Mouse (Mus musculus): ENCODE measurements at regions not wholly inside any gene's neighbourhood (a gene's known extent, or its start where the extent isn't known, plus 50 kb on each side); places are given as distances from the start of the nearest gene placed in this dataset.

- Histone ChIP-seq H3K9me3 (ENCODE audit: control insufficient read depth, low read length) (no peaks in the 10 kb centered on the region), H3K4me2 (replicated peaks) (no peak overlapping the region), H3K36me3 (replicated peaks; ENCODE audit: control insufficient read depth, insufficient read depth) (no peaks in the 10 kb centered on the region), H3K27me3 (ENCODE audit: control insufficient read depth, insufficient read depth, low read length) (no peaks in the 10 kb centered on the region), H3K27ac (no peak overlapping the region), H3K9ac (no peak overlapping the region), H3K4me3 (replicated peaks; ENCODE audit: low read length) (no peak overlapping the region), H3K4me1 (replicated peaks; ENCODE audit: control insufficient read depth, insufficient read depth, low read length) (no peaks in the 10 kb centered on the region)
- DNase-seq (ENCODE audit: low spot score) (no peak), ATAC-seq (ENCODE audit: low FRiP score) (no peak)
- 74% methylated on average over 1 of the region's 1 CpGs for WGBS
These were observed 504.2 kb downstream of the Slc4a3 start for GRCm38 (mm10) chr1:76050264-76050663.

GRCm38 (mm10) chr1:76053378-76054171 is 507.5 kb downstream of the Slc4a3 start:
- no peak overlapping the region for H3K4me2 ChIP-seq (replicated peaks)
- no peak overlapping the region for H3K9ac ChIP-seq
- no peak overlapping the region for H3K27ac ChIP-seq
- no peak; the same call in 1 of the 2 replicates for ATAC-seq (ENCODE audit: low FRiP score)
- H3K36me3 ChIP-seq (replicated peaks; ENCODE audit: control insufficient read depth, insufficient read depth) = no peaks in the 10 kb centered on the region
- H3K9me3 ChIP-seq (ENCODE audit: control insufficient read depth, low read length) = no peaks in the 10 kb centered on the region
- H3K4me3 ChIP-seq (replicated peaks; ENCODE audit: low read length) = no peak overlapping the region
- no peaks in the 10 kb centered on the region for H3K4me1 ChIP-seq (replicated peaks; ENCODE audit: control insufficient read depth, insufficient read depth, low read length)
- H3K27me3 ChIP-seq (ENCODE audit: control insufficient read depth, insufficient read depth, low read length) = no peaks in the 10 kb centered on the region
- 35% methylated on average over 10 of the region's 10 CpGs for WGBS
- no peak for DNase-seq (ENCODE audit: low spot score)

DNA sequence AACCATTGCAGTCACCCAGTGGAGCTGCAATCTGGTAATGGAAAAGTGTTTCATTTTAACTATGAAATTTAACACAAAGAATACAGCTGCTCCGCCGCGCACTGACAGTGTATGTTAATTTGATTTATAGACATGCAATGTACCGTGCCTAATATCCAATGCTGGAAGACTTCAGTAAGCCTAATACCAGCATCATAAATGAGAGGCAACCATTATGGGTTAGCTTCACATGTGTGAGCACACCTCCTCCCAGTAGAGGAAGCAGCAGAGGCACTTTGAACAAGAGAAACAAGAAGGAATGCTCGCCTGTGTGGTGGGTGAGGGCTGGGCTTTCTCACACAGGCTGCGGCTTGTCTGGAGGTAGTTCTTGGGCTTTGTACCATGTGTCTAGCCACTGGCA is 519.7 kb downstream of the Slc4a3 start:
- Histone ChIP-seq H3K4me3 (replicated peaks; ENCODE audit: low read length) (no peak overlapping the region), H3K27ac (no peak overlapping the region), H3K4me1 (replicated peaks; ENCODE audit: control insufficient read depth, insufficient read depth, low read length) (no peaks in the 10 kb centered on the region), H3K9me3 (ENCODE audit: control insufficient read depth, low read length) (no peaks in the 10 kb centered on the region), H3K4me2 (replicated peaks) (no peak overlapping the region), H3K9ac (no peak overlapping the region), H3K27me3 (ENCODE audit: control insufficient read depth, insufficient read depth, low read length) (no peaks in the 10 kb centered on the region), H3K36me3 (replicated peaks; ENCODE audit: control insufficient read depth, insufficient read depth) (no peaks in the 10 kb centered on the region)
- ATAC-seq (ENCODE audit: low FRiP score) (no peak; the same call in 1 of the 2 replicates), DNase-seq (ENCODE audit: low spot score) (peak; percentile 45)
- 37% methylated on average over 6 of the region's 6 CpGs for WGBS

DNA sequence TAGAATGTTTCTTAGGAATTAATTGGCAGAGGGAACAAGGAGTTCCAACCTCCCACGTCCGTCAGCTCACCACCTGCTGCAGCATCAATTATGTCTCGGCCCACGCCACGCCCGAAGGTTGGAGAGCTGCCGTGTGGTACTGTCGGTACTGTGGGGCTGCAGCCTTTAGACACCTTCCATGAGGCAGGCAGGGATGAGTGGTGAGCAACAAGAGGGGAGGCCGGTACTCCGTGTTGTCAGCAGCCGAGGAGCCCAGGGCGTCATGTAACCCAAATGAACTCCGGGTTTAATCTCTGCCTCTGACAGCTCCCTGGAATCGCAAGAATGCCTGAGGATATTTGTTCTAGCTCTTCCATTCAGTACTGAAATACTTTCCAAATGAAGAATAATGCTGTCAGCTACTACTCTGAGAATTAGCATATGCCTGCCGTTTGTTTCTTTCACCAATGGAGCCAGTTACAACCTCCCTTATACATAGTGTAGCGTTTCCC is 524.8 kb downstream of the Slc4a3 start:
- no peak overlapping the region for H3K27ac ChIP-seq
- H3K4me2 ChIP-seq (replicated peaks) = no peak overlapping the region
- peaks cover 12% of the 10 kb centered on the region for H3K4me1 ChIP-seq (replicated peaks; ENCODE audit: control insufficient read depth, insufficient read depth, low read length)
- H3K9me3 ChIP-seq (ENCODE audit: control insufficient read depth, low read length) = no peaks in the 10 kb centered on the region
- 59% methylated on average over 16 of the region's 16 CpGs for WGBS
- no peak overlapping the region for H3K4me3 ChIP-seq (replicated peaks; ENCODE audit: low read length)
- no peaks in the 10 kb centered on the region for H3K36me3 ChIP-seq (replicated peaks; ENCODE audit: control insufficient read depth, insufficient read depth)
- no peak overlapping the region for H3K9ac ChIP-seq
- DNase-seq (ENCODE audit: low spot score) = no peak
- H3K27me3 ChIP-seq (ENCODE audit: control insufficient read depth, insufficient read depth, low read length) = no peaks in the 10 kb centered on the region
- no peak for ATAC-seq (ENCODE audit: low FRiP score)

- Histone ChIP-seq H3K36me3 (replicated peaks; ENCODE audit: control insufficient read depth, insufficient read depth) (no peaks in the 10 kb centered on the region), H3K9me3 (ENCODE audit: control insufficient read depth, low read length) (no peaks in the 10 kb centered on the region), H3K27ac (peak overlapping the region; percentile 80; the same call in 1 of the 2 replicates), H3K9ac (no peak overlapping the region), H3K4me1 (replicated peaks; ENCODE audit: control insufficient read depth, insufficient read depth, low read length) (peaks cover 17% of the 10 kb centered on the region), H3K27me3 (ENCODE audit: control insufficient read depth, insufficient read depth, low read length) (no peaks in the 10 kb centered on the region), H3K4me3 (replicated peaks; ENCODE audit: low read length) (no peak overlapping the region), H3K4me2 (replicated peaks) (no peak overlapping the region)
- ATAC-seq (ENCODE audit: low FRiP score) = no peak
- 55% methylated on average over 3 of the region's 3 CpGs for WGBS
- no peak for DNase-seq (ENCODE audit: low spot score)
These were observed 529.1 kb downstream of the Slc4a3 start for GRCm38 (mm10) chr1:76075213-76075612.

GRCm38 (mm10) chr1:76075685-76076455 is 529.8 kb downstream of the Slc4a3 start:
- peaks cover 17% of the 10 kb centered on the region for H3K4me1 ChIP-seq (replicated peaks; ENCODE audit: control insufficient read depth, insufficient read depth, low read length)
- ATAC-seq (ENCODE audit: low FRiP score) (no peak), DNase-seq (ENCODE audit: low spot score) (no peak)
- peak overlapping the region; percentile 80 for H3K27ac ChIP-seq
- H3K4me2 ChIP-seq (replicated peaks) = peak overlapping the region; percentile 32
- 25% methylated on average over 10 of the region's 10 CpGs for WGBS
- no peaks in the 10 kb centered on the region for H3K27me3 ChIP-seq (ENCODE audit: control insufficient read depth, insufficient read depth, low read length)
- H3K9me3 ChIP-seq (ENCODE audit: control insufficient read depth, low read length) = no peaks in the 10 kb centered on the region
- no peaks in the 10 kb centered on the region for H3K36me3 ChIP-seq (replicated peaks; ENCODE audit: control insufficient read depth, insufficient read depth)
- no peak overlapping the region for H3K4me3 ChIP-seq (replicated peaks; ENCODE audit: low read length)
- peak overlapping the region; percentile 20; the same call in 1 of the 2 replicates for H3K9ac ChIP-seq

GRCm38 (mm10) chr1:76080241-76080640 is 534.2 kb downstream of the Slc4a3 start:
- Histone ChIP-seq H3K9ac (no peak overlapping the region), H3K4me2 (replicated peaks) (no peak overlapping the region), H3K4me3 (replicated peaks; ENCODE audit: low read length) (no peak overlapping the region), H3K4me1 (replicated peaks; ENCODE audit: control insufficient read depth, insufficient read depth, low read length) (peaks cover 11% of the 10 kb centered on the region), H3K36me3 (replicated peaks; ENCODE audit: control insufficient read depth, insufficient read depth) (no peaks in the 10 kb centered on the region), H3K27ac (no peak overlapping the region), H3K9me3 (ENCODE audit: control insufficient read depth, low read length) (no peaks in the 10 kb centered on the region), H3K27me3 (ENCODE audit: control insufficient read depth, insufficient read depth, low read length) (no peaks in the 10 kb centered on the region)
- no peak for ATAC-seq (ENCODE audit: low FRiP score)
- WGBS = 88% methylated on average over 6 of the region's 6 CpGs
- DNase-seq (ENCODE audit: low spot score) = no peak

GRCm38 (mm10) chr1:76081700-76082099 is 535.6 kb downstream of the Slc4a3 start:
- H3K9ac ChIP-seq = no peak overlapping the region
- no peak overlapping the region for H3K4me2 ChIP-seq (replicated peaks)
- ATAC-seq (ENCODE audit: low FRiP score) (no peak), DNase-seq (ENCODE audit: low spot score) (no peak)
- no peaks in the 10 kb centered on the region for H3K27me3 ChIP-seq (ENCODE audit: control insufficient read depth, insufficient read depth, low read length)
- 48% methylated on average over 4 of the region's 4 CpGs for WGBS
- H3K27ac ChIP-seq = no peak overlapping the region
- H3K9me3 ChIP-seq (ENCODE audit: control insufficient read depth, low read length) = no peaks in the 10 kb centered on the region
- no peaks in the 10 kb centered on the region for H3K36me3 ChIP-seq (replicated peaks; ENCODE audit: control insufficient read depth, insufficient read depth)
- H3K4me1 ChIP-seq (replicated peaks; ENCODE audit: control insufficient read depth, insufficient read depth, low read length) = no peaks in the 10 kb centered on the region; the same call in 1 of the 2 replicates
- no peak overlapping the region for H3K4me3 ChIP-seq (replicated peaks; ENCODE audit: low read length)

DNA sequence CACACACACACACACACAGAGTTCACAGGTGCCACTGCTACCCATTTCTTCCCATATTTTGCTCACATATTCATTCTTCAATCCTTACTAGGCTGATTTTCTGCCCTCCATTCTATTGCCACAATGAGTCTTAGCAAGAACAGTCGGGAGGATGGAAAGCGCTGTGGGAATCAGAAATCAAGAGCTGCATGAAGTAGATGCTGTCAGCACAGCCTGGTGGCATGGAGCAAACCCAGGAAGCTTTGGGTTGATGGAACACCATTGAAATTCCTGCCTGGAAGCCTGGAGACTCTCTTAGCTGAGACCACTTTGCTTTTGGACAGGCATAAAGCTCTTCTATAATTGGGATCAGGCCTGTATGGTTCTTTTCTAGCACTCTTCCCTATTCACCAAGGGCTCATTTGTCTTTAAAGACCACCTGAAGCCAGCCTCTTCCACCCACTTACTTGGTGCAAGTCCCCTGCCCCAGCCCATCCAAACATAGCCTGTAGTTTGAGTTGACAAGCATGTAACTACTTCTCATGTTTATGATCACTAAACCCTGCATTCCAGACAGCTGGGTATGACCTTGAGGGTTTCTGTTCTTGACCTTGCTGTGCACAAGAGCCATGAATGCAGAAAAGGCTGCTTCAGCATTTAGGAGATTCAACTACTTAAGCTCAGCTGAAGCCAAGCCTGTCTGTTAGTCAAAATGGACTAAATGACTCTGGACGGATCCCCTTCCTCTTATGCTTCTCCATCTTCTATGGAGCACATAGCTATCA is 537.4 kb downstream of the Slc4a3 start:
- no peaks in the 10 kb centered on the region for H3K36me3 ChIP-seq (replicated peaks; ENCODE audit: control insufficient read depth, insufficient read depth)
- no peaks in the 10 kb centered on the region for H3K9me3 ChIP-seq (ENCODE audit: control insufficient read depth, low read length)
- H3K9ac ChIP-seq = no peak overlapping the region
- DNase-seq (ENCODE audit: low spot score) (no peak), ATAC-seq (ENCODE audit: low FRiP score) (no peak)
- no peaks in the 10 kb centered on the region for H3K4me1 ChIP-seq (replicated peaks; ENCODE audit: control insufficient read depth, insufficient read depth, low read length)
- WGBS = 85% methylated on average over 3 of the region's 3 CpGs
- no peak overlapping the region for H3K4me2 ChIP-seq (replicated peaks)
- no peak overlapping the region for H3K4me3 ChIP-seq (replicated peaks; ENCODE audit: low read length)
- no peak overlapping the region for H3K27ac ChIP-seq
- no peaks in the 10 kb centered on the region for H3K27me3 ChIP-seq (ENCODE audit: control insufficient read depth, insufficient read depth, low read length)
